ENCODE assay signal across 29 mouse cellular contexts in the genomic region with DNA sequence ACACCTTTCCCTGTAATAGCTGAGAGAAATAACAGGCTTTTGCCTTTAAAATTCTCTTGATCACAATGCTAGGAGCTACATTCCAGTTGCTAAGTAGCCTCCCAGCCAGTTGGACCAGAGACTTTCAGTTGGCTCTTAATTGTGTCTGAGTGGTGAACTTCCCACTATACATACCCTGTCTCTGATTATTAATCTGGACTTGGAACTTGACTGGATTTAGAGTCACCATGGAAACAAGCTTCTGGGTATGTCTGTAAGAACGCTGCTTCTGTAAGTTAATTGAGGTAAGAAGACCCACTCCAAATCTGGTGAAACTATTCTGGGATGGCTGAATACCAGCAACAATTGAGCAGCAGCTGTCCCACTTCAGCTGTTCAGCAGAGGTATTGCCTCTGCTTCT. TPM values are rescaled to one million over a fixed set of nuclear protein-coding genes. Genes with fewer than 3 reads are reported as not detected.
A peak's percentile ranks its signal among the peaks of the same experiment; 100 is the strongest.
DNase-seq lines count a peak whose midpoint lies in the region; ATAC-seq lines count a peak whose summit lies in the region.
"Had no signal": no experiment of that assay in that cellular context is flagged by ENCODE, and none has a peak within 500 bp of the region (broad histone marks: within the 10 kb centered on the region; RNA-seq: fewer than 3 reads in every experiment).

No protein-coding gene starts in this region.

- no peaks in the 10 kb centered on the region for H3K9me3 ChIP-seq in forebrain, embryonic 11.5 days (ENCODE audit: control insufficient read depth, low read length)
- H3K9me3 ChIP-seq in forebrain, embryonic 15.5 days, result no peaks in the 10 kb centered on the region
- H3K9me3 ChIP-seq in midbrain, embryonic 11.5 days (ENCODE audit: control insufficient read depth, low read length), result no peaks in the 10 kb centered on the region
- no peaks in the 10 kb centered on the region for H3K9me3 ChIP-seq in midbrain, embryonic 15.5 days
- H3K9me3 ChIP-seq in heart, embryonic 11.5 days (replicated peaks; ENCODE audit: control insufficient read depth, low read length), result no peaks in the 10 kb centered on the region
- H3K9me3 ChIP-seq: embryonic facial prominence, embryonic 12.5 days; heart, embryonic 13.5 days had no signal

- H3K4me3 ChIP-seq in forebrain, embryonic 11.5 days (ENCODE audit: low read depth, low read length), result no peak overlapping the region
- no peak overlapping the region for H3K4me3 ChIP-seq in forebrain, embryonic 15.5 days
- no peak overlapping the region for H3K4me3 ChIP-seq in midbrain, embryonic 11.5 days (ENCODE audit: low read depth, low read length)
- no peak overlapping the region for H3K4me3 ChIP-seq in midbrain, embryonic 15.5 days
- H3K4me3 ChIP-seq in heart, embryonic 11.5 days (ENCODE audit: low read depth, low read length), result no peak overlapping the region
- H3K4me3 ChIP-seq: embryonic facial prominence, embryonic 12.5 days; erythroblast, embryonic 14.5 days; heart, embryonic 13.5 days had no signal

- H3K9ac ChIP-seq in forebrain, embryonic 11.5 days (ENCODE audit: low read length), result no peak overlapping the region
- H3K9ac ChIP-seq in forebrain, embryonic 15.5 days (replicated peaks), result no peak overlapping the region
- no peak overlapping the region for H3K9ac ChIP-seq in midbrain, embryonic 11.5 days (ENCODE audit: low read length)
- no peak overlapping the region for H3K9ac ChIP-seq in midbrain, embryonic 15.5 days
- no peak overlapping the region for H3K9ac ChIP-seq in heart, embryonic 11.5 days (ENCODE audit: low read depth, low read length)
- H3K9ac ChIP-seq: embryonic facial prominence, embryonic 12.5 days; heart, embryonic 13.5 days; hindbrain, embryonic 14.5 days had no signal

- peak; percentile 71 for ATAC-seq in forebrain, embryonic 11.5 days (replicated peaks; ENCODE audit: low FRiP score)
- ATAC-seq in forebrain, embryonic 15.5 days (replicated peaks), result no peak
- ATAC-seq in midbrain, embryonic 11.5 days (ENCODE audit: low FRiP score), result peak; percentile 58
- ATAC-seq in midbrain, embryonic 15.5 days (replicated peaks), result no peak
- ATAC-seq in heart, embryonic 11.5 days (replicated peaks; ENCODE audit: insufficient number of reproducible peaks, low FRiP score, low TSS enrichment), result no peak
- ATAC-seq: hindbrain, postnatal 0 days; inflammation-experienced regulatory T-cells, adult 6 months; intestine, embryonic 16.5 days; Patski had no signal

- H3K4me1 ChIP-seq in forebrain, embryonic 11.5 days (replicated peaks; ENCODE audit: control insufficient read depth, insufficient read depth, low read length), result no peaks in the 10 kb centered on the region
- no peaks in the 10 kb centered on the region for H3K4me1 ChIP-seq in forebrain, embryonic 15.5 days
- no peaks in the 10 kb centered on the region for H3K4me1 ChIP-seq in midbrain, embryonic 11.5 days (ENCODE audit: control insufficient read depth, insufficient read depth, low read length)
- no peaks in the 10 kb centered on the region for H3K4me1 ChIP-seq in midbrain, embryonic 15.5 days
- H3K4me1 ChIP-seq in heart, embryonic 11.5 days (ENCODE audit: control insufficient read depth, insufficient read depth, low read length), result no peaks in the 10 kb centered on the region
- H3K4me1 ChIP-seq: embryonic facial prominence, embryonic 12.5 days; heart, embryonic 13.5 days had no signal

- no peaks in the 10 kb centered on the region for H3K36me3 ChIP-seq in forebrain, embryonic 11.5 days (ENCODE audit: control insufficient read depth, insufficient read depth, low read length)
- no peaks in the 10 kb centered on the region for H3K36me3 ChIP-seq in forebrain, embryonic 15.5 days
- H3K36me3 ChIP-seq in midbrain, embryonic 11.5 days (ENCODE audit: control insufficient read depth, insufficient read depth, low read length), result no peaks in the 10 kb centered on the region
- no peaks in the 10 kb centered on the region for H3K36me3 ChIP-seq in midbrain, embryonic 15.5 days (replicated peaks)
- H3K36me3 ChIP-seq in heart, embryonic 11.5 days (ENCODE audit: control insufficient read depth, insufficient read depth, low read length), result no peaks in the 10 kb centered on the region
- H3K36me3 ChIP-seq: embryonic facial prominence, embryonic 12.5 days; G1E; heart, embryonic 13.5 days had no signal

- WGBS in forebrain, embryonic 11.5 days, result 36% methylated on average over 1 of the region's 1 CpGs
- 12% methylated on average over 1 of the region's 1 CpGs for WGBS in forebrain, embryonic 15.5 days
- WGBS in midbrain, embryonic 11.5 days, result 51% methylated on average over 1 of the region's 1 CpGs
- WGBS in midbrain, embryonic 15.5 days, result 33% methylated on average over 1 of the region's 1 CpGs
- 79% methylated on average over 1 of the region's 1 CpGs for WGBS in heart, embryonic 11.5 days (ENCODE audit: insufficient replicate concordance)

- H3K4me2 ChIP-seq in forebrain, embryonic 11.5 days (ENCODE audit: low read depth, low read length, severe bottlenecking), result no peak overlapping the region
- no peak overlapping the region for H3K4me2 ChIP-seq in forebrain, embryonic 15.5 days (replicated peaks)
- no peak overlapping the region for H3K4me2 ChIP-seq in midbrain, embryonic 11.5 days
- H3K4me2 ChIP-seq in midbrain, embryonic 15.5 days, result no peak overlapping the region
- no peak overlapping the region for H3K4me2 ChIP-seq in heart, embryonic 11.5 days
- H3K4me2 ChIP-seq: embryonic facial prominence, embryonic 12.5 days; heart, embryonic 13.5 days; hindbrain, embryonic 14.5 days had no signal

- no peak overlapping the region for H3K27ac ChIP-seq in forebrain, embryonic 11.5 days (ENCODE audit: low read depth, low read length)
- no peak overlapping the region for H3K27ac ChIP-seq in forebrain, embryonic 15.5 days (replicated peaks)
- no peak overlapping the region for H3K27ac ChIP-seq in midbrain, embryonic 11.5 days (ENCODE audit: low read depth, low read length)
- H3K27ac ChIP-seq in midbrain, embryonic 15.5 days, result no peak overlapping the region
- no peak overlapping the region for H3K27ac ChIP-seq in heart, embryonic 11.5 days (ENCODE audit: low read depth, low read length)
- H3K27ac ChIP-seq: embryonic facial prominence, embryonic 12.5 days; heart, embryonic 13.5 days; hindbrain, embryonic 14.5 days; hindbrain, postnatal 0 days had no signal

- no peaks in the 10 kb centered on the region for H3K27me3 ChIP-seq in forebrain, embryonic 11.5 days (ENCODE audit: control insufficient read depth, insufficient read depth, low read length)
- no peaks in the 10 kb centered on the region for H3K27me3 ChIP-seq in forebrain, embryonic 15.5 days
- no peaks in the 10 kb centered on the region for H3K27me3 ChIP-seq in midbrain, embryonic 11.5 days (ENCODE audit: control insufficient read depth, insufficient read depth, low read length)
- no peaks in the 10 kb centered on the region for H3K27me3 ChIP-seq in midbrain, embryonic 15.5 days (replicated peaks)
- H3K27me3 ChIP-seq in heart, embryonic 11.5 days (ENCODE audit: control insufficient read depth, insufficient read depth, low read length), result no peaks in the 10 kb centered on the region
- H3K27me3 ChIP-seq: CH12.LX; embryonic facial prominence, embryonic 12.5 days; heart, embryonic 13.5 days; Patski had no signal

- no peak for DNase-seq in forebrain, embryonic 11.5 days (ENCODE audit: low spot score)
- no peak for DNase-seq in midbrain, embryonic 11.5 days (ENCODE audit: low spot score, missing footprints)
- DNase-seq in retina, postnatal 1 day, result peak; percentile 17
- DNase-seq in retina, embryonic 14.5 days (ENCODE audit: low spot score), result no peak
- DNase-seq: adrenal gland, postnatal 10 days; B cell, adult 2 months; cerebellum, adult 18-20 months; cerebellum, adult 9-10 months; cerebellum, postnatal 14 days; gastrocnemius, postnatal 25 days; heart, adult 18-20 months; heart, postnatal 14 days; heart, postnatal 4 days had no signal

RNA-seq across cellular contexts. Expression of gene Gm11487, which starts 37.7 kb away (rescaled TPM):
- not detected in 2 replicates for polyA plus RNA-seq in forebrain, embryonic 11.5 days (2014; fragmentation: Nextera tagmentation; extraction: Ambion mirVana)
- not detected in 2 replicates for polyA plus RNA-seq in forebrain, embryonic 15.5 days (2015; fragmentation: Nextera tagmentation; extraction: Ambion mirVana)
- polyA plus RNA-seq in midbrain, embryonic 11.5 days (2014; fragmentation: Nextera tagmentation; extraction: Ambion mirVana), result not detected in 2 replicates
- not detected in 2 replicates for polyA plus RNA-seq in midbrain, embryonic 15.5 days (2015; fragmentation: Nextera tagmentation; extraction: Ambion mirVana)
- polyA plus RNA-seq in heart, embryonic 11.5 days (2014; fragmentation: Nextera tagmentation; extraction: Ambion mirVana), result not detected in 2 replicates
- polyA plus RNA-seq: embryonic facial prominence, embryonic 12.5 days; erythroblast, embryonic 14.5 days; G1E; gonadal fat pad, adult 2 months; heart, embryonic 13.5 days; heart, embryonic 16.5 days; hindbrain, embryonic 11.5 days; hindbrain, embryonic 14.5 days; hindbrain, postnatal 0 days; inflammation-experienced regulatory T-cells, adult 6 months; intestine, embryonic 16.5 days; Patski had no signal

Comparison
In these comparisons a context has a peak if more than half of its experiments do, and no peak if none do; other contexts are left out.
1. ATAC-seq: peak in forebrain, embryonic 11.5 days (single experiment) and midbrain, embryonic 11.5 days (single experiment); none in forebrain, embryonic 15.5 days (single experiment), midbrain, embryonic 15.5 days (single experiment) and heart, embryonic 11.5 days (single experiment).